Mouse (Mus musculus): ENCODE measurements around the gene Lrrc1. TPM values are rescaled to one million over a fixed set of nuclear protein-coding genes. Genes with fewer than 3 reads are reported as not detected.

Lrrc1 gene
- polyA plus RNA-seq, 1 experiment from 2014 or later: 7.4 TPM

GRCm38 (mm10) chr9:77519198-77519597, 25.5 kb downstream of the Lrrc1 start:
- H3K9me3 ChIP-seq (ENCODE audit: control insufficient read depth, low read length): no peaks in the 10 kb centered on the region
- DNase-seq (ENCODE audit: low spot score) (no peak), ATAC-seq (ENCODE audit: insufficient read depth, low FRiP score, low TSS enrichment) (no peak)
- no peak overlapping the region for H3K4me3 ChIP-seq (ENCODE audit: low read depth, low read length)
- H3K4me1 ChIP-seq (ENCODE audit: control insufficient read depth, insufficient read depth, low read length): no peaks in the 10 kb centered on the region
- no peaks in the 10 kb centered on the region for H3K27me3 ChIP-seq (ENCODE audit: control insufficient read depth, insufficient read depth, low read length)
- WGBS: 89% methylated on average over 2 of the region's 2 CpGs
- H3K9ac ChIP-seq (ENCODE audit: low read length): no peak overlapping the region
- no peak overlapping the region for H3K27ac ChIP-seq (ENCODE audit: low read depth, low read length)
- H3K36me3 ChIP-seq (ENCODE audit: control insufficient read depth, insufficient read depth, low read length): no peaks in the 10 kb centered on the region
- no peak overlapping the region for H3K4me2 ChIP-seq (ENCODE audit: low read depth)

GRCm38 (mm10) chr9:77516782-77517364, 27.8 kb downstream of the Lrrc1 start:
- Histone ChIP-seq H3K27me3 (ENCODE audit: control insufficient read depth, insufficient read depth, low read length) (no peaks in the 10 kb centered on the region), H3K4me1 (ENCODE audit: control insufficient read depth, insufficient read depth, low read length) (no peaks in the 10 kb centered on the region), H3K4me2 (ENCODE audit: low read depth) (no peak overlapping the region), H3K27ac (ENCODE audit: low read depth, low read length) (no peak overlapping the region), H3K4me3 (ENCODE audit: low read depth, low read length) (no peak overlapping the region), H3K9ac (ENCODE audit: low read length) (no peak overlapping the region), H3K36me3 (ENCODE audit: control insufficient read depth, insufficient read depth, low read length) (no peaks in the 10 kb centered on the region), H3K9me3 (ENCODE audit: control insufficient read depth, low read length) (no peaks in the 10 kb centered on the region)
- ATAC-seq (ENCODE audit: insufficient read depth, low FRiP score, low TSS enrichment) (no peak), DNase-seq (ENCODE audit: low spot score) (no peak)
- WGBS: 86% methylated on average over 7 of the region's 7 CpGs

- Histone ChIP-seq H3K4me1 (ENCODE audit: control insufficient read depth, insufficient read depth, low read length) (no peaks in the 10 kb centered on the region), H3K9me3 (ENCODE audit: control insufficient read depth, low read length) (no peaks in the 10 kb centered on the region), H3K4me3 (ENCODE audit: low read depth, low read length) (no peak overlapping the region), H3K27ac (ENCODE audit: low read depth, low read length) (no peak overlapping the region), H3K9ac (ENCODE audit: low read length) (no peak overlapping the region), H3K4me2 (ENCODE audit: low read depth) (no peak overlapping the region), H3K36me3 (ENCODE audit: control insufficient read depth, insufficient read depth, low read length) (no peaks in the 10 kb centered on the region), H3K27me3 (ENCODE audit: control insufficient read depth, insufficient read depth, low read length) (no peaks in the 10 kb centered on the region)
- DNase-seq (ENCODE audit: low spot score): no peak
- ATAC-seq (ENCODE audit: insufficient read depth, low FRiP score, low TSS enrichment): no peak
- 82% methylated on average over 3 of the region's 3 CpGs for WGBS
These were observed 30.8 kb downstream of the Lrrc1 start for GRCm38 (mm10) chr9:77513892-77514291.

GRCm38 (mm10) chr9:77512220-77512619, 32.5 kb downstream of the Lrrc1 start:
- Histone ChIP-seq H3K4me3 (ENCODE audit: low read depth, low read length) (no peak overlapping the region), H3K36me3 (ENCODE audit: control insufficient read depth, insufficient read depth, low read length) (no peaks in the 10 kb centered on the region)
- no peak for ATAC-seq (ENCODE audit: insufficient read depth, low FRiP score, low TSS enrichment)

GRCm38 (mm10) chr9:77510574-77510973, 34.1 kb downstream of the Lrrc1 start:
- no peak overlapping the region for H3K4me3 ChIP-seq (ENCODE audit: low read depth, low read length)
- no peak overlapping the region for H3K27ac ChIP-seq (ENCODE audit: low read depth, low read length)
- ATAC-seq (ENCODE audit: insufficient read depth, low FRiP score, low TSS enrichment) (no peak), DNase-seq (ENCODE audit: low spot score) (no peak)
- no peaks in the 10 kb centered on the region for H3K9me3 ChIP-seq (ENCODE audit: control insufficient read depth, low read length)
- H3K4me1 ChIP-seq (ENCODE audit: control insufficient read depth, insufficient read depth, low read length): no peaks in the 10 kb centered on the region
- WGBS: 82% methylated on average over 8 of the region's 8 CpGs
- no peak overlapping the region for H3K9ac ChIP-seq (ENCODE audit: low read length)
- no peaks in the 10 kb centered on the region for H3K36me3 ChIP-seq (ENCODE audit: control insufficient read depth, insufficient read depth, low read length)
- no peaks in the 10 kb centered on the region for H3K27me3 ChIP-seq (ENCODE audit: control insufficient read depth, insufficient read depth, low read length)
- no peak overlapping the region for H3K4me2 ChIP-seq (ENCODE audit: low read depth)

More at GRCm38 (mm10) chr9:77512220-77512619, 32.5 kb downstream of the Lrrc1 start:
- Histone ChIP-seq H3K27ac (ENCODE audit: low read depth, low read length) (no peak overlapping the region), H3K9ac (ENCODE audit: low read length) (no peak overlapping the region), H3K9me3 (ENCODE audit: control insufficient read depth, low read length) (no peaks in the 10 kb centered on the region), H3K4me2 (ENCODE audit: low read depth) (no peak overlapping the region), H3K27me3 (ENCODE audit: control insufficient read depth, insufficient read depth, low read length) (no peaks in the 10 kb centered on the region), H3K4me1 (ENCODE audit: control insufficient read depth, insufficient read depth, low read length) (no peaks in the 10 kb centered on the region)
- 53% methylated on average over 6 of the region's 6 CpGs for WGBS
- DNase-seq (ENCODE audit: low spot score): no peak

- DNase-seq (ENCODE audit: low spot score) (no peak), ATAC-seq (ENCODE audit: insufficient read depth, low FRiP score, low TSS enrichment) (no peak)
- no peaks in the 10 kb centered on the region for H3K36me3 ChIP-seq (ENCODE audit: control insufficient read depth, insufficient read depth, low read length)
- H3K27ac ChIP-seq (ENCODE audit: low read depth, low read length): no peak overlapping the region
- WGBS: 80% methylated on average over 3 of the region's 3 CpGs
- H3K4me2 ChIP-seq (ENCODE audit: low read depth): no peak overlapping the region
- peaks cover 6% of the 10 kb centered on the region; the same call in 1 of the 2 replicates for H3K4me1 ChIP-seq (ENCODE audit: control insufficient read depth, insufficient read depth, low read length)
- H3K27me3 ChIP-seq (ENCODE audit: control insufficient read depth, insufficient read depth, low read length): no peaks in the 10 kb centered on the region
- H3K9ac ChIP-seq (ENCODE audit: low read length): no peak overlapping the region
- H3K9me3 ChIP-seq (ENCODE audit: control insufficient read depth, low read length): no peaks in the 10 kb centered on the region
- H3K4me3 ChIP-seq (ENCODE audit: low read depth, low read length): no peak overlapping the region
These were observed 36.8 kb downstream of the Lrrc1 start for GRCm38 (mm10) chr9:77507743-77508394.

- Histone ChIP-seq H3K4me1 (ENCODE audit: control insufficient read depth, insufficient read depth, low read length) (peaks cover 8% of the 10 kb centered on the region; the same call in 1 of the 2 replicates), H3K27ac (ENCODE audit: low read depth, low read length) (no peak overlapping the region), H3K27me3 (ENCODE audit: control insufficient read depth, insufficient read depth, low read length) (no peaks in the 10 kb centered on the region), H3K9ac (ENCODE audit: low read length) (no peak overlapping the region), H3K4me3 (ENCODE audit: low read depth, low read length) (no peak overlapping the region), H3K9me3 (ENCODE audit: control insufficient read depth, low read length) (no peaks in the 10 kb centered on the region), H3K4me2 (ENCODE audit: low read depth) (no peak overlapping the region), H3K36me3 (ENCODE audit: control insufficient read depth, insufficient read depth, low read length) (no peaks in the 10 kb centered on the region)
- WGBS: 28% methylated on average over 14 of the region's 14 CpGs
- DNase-seq (ENCODE audit: low spot score): peak; percentile 38
- ATAC-seq (ENCODE audit: insufficient read depth, low FRiP score, low TSS enrichment): peak; percentile 70
These were observed 41.9 kb downstream of the Lrrc1 start for GRCm38 (mm10) chr9:77502548-77503438.

GRCm38 (mm10) chr9:77502171-77502547, 42.5 kb downstream of the Lrrc1 start:
- Histone ChIP-seq H3K9ac (ENCODE audit: low read length) (no peak overlapping the region), H3K9me3 (ENCODE audit: control insufficient read depth, low read length) (no peaks in the 10 kb centered on the region), H3K4me2 (ENCODE audit: low read depth) (no peak overlapping the region), H3K27me3 (ENCODE audit: control insufficient read depth, insufficient read depth, low read length) (no peaks in the 10 kb centered on the region), H3K27ac (ENCODE audit: low read depth, low read length) (no peak overlapping the region), H3K36me3 (ENCODE audit: control insufficient read depth, insufficient read depth, low read length) (no peaks in the 10 kb centered on the region), H3K4me3 (ENCODE audit: low read depth, low read length) (no peak overlapping the region), H3K4me1 (ENCODE audit: control insufficient read depth, insufficient read depth, low read length) (peaks cover 13% of the 10 kb centered on the region; the same call in 1 of the 2 replicates)
- 54% methylated on average over 6 of the region's 6 CpGs for WGBS
- ATAC-seq (ENCODE audit: insufficient read depth, low FRiP score, low TSS enrichment) (peak; percentile 63; the same call in 1 of the 2 replicates), DNase-seq (ENCODE audit: low spot score) (no peak)
